Mouse (Mus musculus) olfactory bulb, adult 2 months (tissue): Measurements from ENCODE around the gene Tnni3k. TPM values are rescaled to one million over a fixed set of nuclear protein-coding genes. Genes with fewer than 3 reads are reported as not detected.
A peak's percentile ranks its signal among the peaks of the same experiment; 100 is the strongest.

ENCODE experiments used
- H3K27ac ChIP-seq: fragments of 200-500 bp; 2 replicates; pipeline ENCODE4 v1.5.1; 2012; ENCODE audit warnings: low read depth, low read length; ENCODE audit not compliant: insufficient read depth
- H3K4me1 ChIP-seq: fragments of 200-500 bp; 2 replicates; pipeline ENCODE4 v1.6.1; 2012; ENCODE audit warnings: low read length; ENCODE audit not compliant: control insufficient read depth, insufficient read depth
- H3K4me3 ChIP-seq: fragments of 200-500 bp; 2 replicates; pipeline ENCODE4 v1.5.1; 2012; ENCODE audit warnings: mild to moderate bottlenecking, low read depth, low read length, moderate library complexity; ENCODE audit not compliant: insufficient read depth
- CTCF ChIP-seq: fragments of 200-500 bp; IDR thresholded peaks from 2 replicates; pipeline ENCODE4 v1.5.1; 2012; ENCODE audit warnings: low read depth, mild to moderate bottlenecking, low read length, moderate library complexity; ENCODE audit not compliant: insufficient read depth
- POLR2A ChIP-seq: fragments of 200-500 bp; IDR thresholded peaks from 2 replicates; pipeline ENCODE4 v1.6.1; 2012; ENCODE audit warnings: mild to moderate bottlenecking, low read depth, low read length, moderate library complexity; ENCODE audit not compliant: insufficient read depth
- WGBS: fragments of 180-500 bp; shearing (Covaris S2); methylation state at CpG from one replicate; pipeline ENCODE4 v1.1.7; 2018; 5-methylcytosine and 5-hydroxymethylcytosine counted together
- polyA plus RNA-seq: library from polyadenylated mRNA; stranded (reverse); fragments of >200 nt; gene quantifications from 2 replicates; pipeline ENCODE4 v1.2.4, GENCODE M21; 2012; ENCODE audit warnings: low replicate concordance; ENCODE audit not compliant: missing spikeins, insufficient read depth, insufficient read length

Tnni3k gene
- polyA plus RNA-seq, 1 experiment: not detected

- Histone ChIP-seq H3K27ac (no peak overlapping the region), H3K4me3 (no peak overlapping the region), H3K4me1 (peaks cover 12% of the 10 kb centered on the region)
- TF ChIP-seq CTCF (no peak), POLR2A (no peak)
- 45% methylated on average over 7 of the region's 7 CpGs for WGBS
Measured at GRCm38 (mm10) chr3:154810273-154810870, 244.8 kb downstream of the Tnni3k start.

- TF ChIP-seq CTCF (no peak), POLR2A (no peak)
- WGBS: 24% methylated on average over 7 of the region's 7 CpGs
- H3K4me3 ChIP-seq: no peak overlapping the region
- H3K27ac ChIP-seq: peak overlapping the region; percentile 40; the same call in 1 of the 2 replicates
- peaks cover 12% of the 10 kb centered on the region for H3K4me1 ChIP-seq
Measured at GRCm38 (mm10) chr3:154806626-154807025, 248.6 kb downstream of the Tnni3k start.

- H3K27ac ChIP-seq: no peak overlapping the region
- WGBS: 64% methylated on average over 8 of the region's 8 CpGs
- no peak overlapping the region for H3K4me3 ChIP-seq
- no peak for TF ChIP-seq CTCF
- TF ChIP-seq POLR2A: no peak
- no peaks in the 10 kb centered on the region for H3K4me1 ChIP-seq
Measured at GRCm38 (mm10) chr3:154800888-154801429, 254.2 kb downstream of the Tnni3k start.

GRCm38 (mm10) chr3:154800454-154800853, 254.8 kb downstream of the Tnni3k start:
- 44% methylated on average over 8 of the region's 8 CpGs for WGBS
- no peak overlapping the region for H3K27ac ChIP-seq

GRCm38 (mm10) chr3:154798806-154799205, 256.4 kb downstream of the Tnni3k start:
- 63% methylated on average over 4 of the region's 4 CpGs for WGBS
- Histone ChIP-seq H3K4me3 (no peak overlapping the region), H3K27ac (no peak overlapping the region), H3K4me1 (no peaks in the 10 kb centered on the region)
- no peak for TF ChIP-seq CTCF
- TF ChIP-seq POLR2A: no peak

More at GRCm38 (mm10) chr3:154800454-154800853, 254.8 kb downstream of the Tnni3k start:
- H3K4me3 ChIP-seq: no peak overlapping the region
- TF ChIP-seq CTCF: no peak
- TF ChIP-seq POLR2A: no peak
- H3K4me1 ChIP-seq: no peaks in the 10 kb centered on the region

GRCm38 (mm10) chr3:154793571-154793970, 261.6 kb downstream of the Tnni3k start:
- TF ChIP-seq CTCF: no peak
- no peak for TF ChIP-seq POLR2A
- H3K27ac ChIP-seq: no peak overlapping the region
- WGBS: 69% methylated on average over 4 of the region's 4 CpGs

GRCm38 (mm10) chr3:154787611-154788010, 267.6 kb downstream of the Tnni3k start:
- Histone ChIP-seq H3K27ac (no peak overlapping the region), H3K4me1 (no peaks in the 10 kb centered on the region), H3K4me3 (no peak overlapping the region)
- no peak for TF ChIP-seq CTCF
- no peak for TF ChIP-seq POLR2A
- WGBS: 87% methylated on average over 3 of the region's 3 CpGs

More at GRCm38 (mm10) chr3:154793571-154793970, 261.6 kb downstream of the Tnni3k start:
- Histone ChIP-seq H3K4me3 (no peak overlapping the region), H3K4me1 (no peaks in the 10 kb centered on the region)

GRCm38 (mm10) chr3:154786354-154786753, 268.9 kb downstream of the Tnni3k start:
- WGBS: 78% methylated on average over 9 of the region's 9 CpGs

GRCm38 (mm10) chr3:154778836-154779595, 276.2 kb downstream of the Tnni3k start:
- no peak overlapping the region for H3K4me3 ChIP-seq
- 55% methylated on average over 6 of the region's 6 CpGs for WGBS

More at GRCm38 (mm10) chr3:154786354-154786753, 268.9 kb downstream of the Tnni3k start:
- Histone ChIP-seq H3K27ac (no peak overlapping the region), H3K4me1 (no peaks in the 10 kb centered on the region), H3K4me3 (no peak overlapping the region)
- TF ChIP-seq POLR2A (no peak), CTCF (no peak)

More at GRCm38 (mm10) chr3:154778836-154779595, 276.2 kb downstream of the Tnni3k start:
- Histone ChIP-seq H3K27ac (no peak overlapping the region), H3K4me1 (0 out of 2 replicates have a peak, but pooled peaks cover 3% of the 10 kb centered on the region)
- no peak for TF ChIP-seq POLR2A
- no peak for TF ChIP-seq CTCF
